Mouse (Mus musculus) brain, embryonic 14.5 days (tissue): Measurements from ENCODE around the gene Hmcn1.

Experiments used
- CTCF ChIP-seq: fragments of 200-500 bp; IDR thresholded peaks from 2 replicates; pipeline ENCODE4 v1.5.1; 2012; ENCODE audit warnings: inconsistent platforms, mild to moderate bottlenecking, moderate library complexity, borderline replicate concordance; ENCODE audit not compliant: insufficient read depth, insufficient read length; ENCODE audit errors: extremely low read depth
- POLR2A ChIP-seq: fragments of 200-500 bp; IDR thresholded peaks from 2 replicates; pipeline ENCODE4 v1.6.1; 2012; ENCODE audit warnings: mild to moderate bottlenecking, inconsistent platforms, borderline replicate concordance; ENCODE audit not compliant: poor library complexity, insufficient read depth, insufficient read length, severe bottlenecking; ENCODE audit errors: extremely low read depth

GRCm38 (mm10) chr1:150645314-150645713, 347.9 kb downstream of the Hmcn1 start:
- TF ChIP-seq CTCF (no peak), POLR2A (no peak)
